Mouse (Mus musculus) C2C12 (cell line): ENCODE data around the gene Srgap1.

Experiments used
- CEBPB ChIP-seq: IDR thresholded peaks from one replicate; pipeline ENCODE4 v1.6.1; 2011; ENCODE audit warnings: low read depth, mild to moderate bottlenecking, control low read depth, moderate library complexity
- CTCF ChIP-seq: IDR thresholded peaks from one replicate; pipeline ENCODE4 v1.5.1; 2011; ENCODE audit not compliant: control insufficient read depth, insufficient read depth, insufficient read length
- FOSL1 ChIP-seq: IDR thresholded peaks from one replicate; pipeline ENCODE4 v1.8.0; 2011; ENCODE audit warnings: mild to moderate bottlenecking, low read length; ENCODE audit not compliant: poor library complexity, insufficient read depth, severe bottlenecking
- MAX ChIP-seq: IDR thresholded peaks from one replicate; pipeline ENCODE4 v1.6.1; 2011; ENCODE audit warnings: mild to moderate bottlenecking, control low read depth
- MYOD1 ChIP-seq: IDR thresholded peaks from one replicate; pipeline ENCODE4 v1.6.1; 2011; ENCODE audit warnings: low read depth; ENCODE audit not compliant: control insufficient read depth, insufficient read length
- MYOG ChIP-seq: IDR thresholded peaks from one replicate; pipeline ENCODE4 v1.6.1; 2011; ENCODE audit not compliant: control insufficient read depth, insufficient read length; ENCODE audit errors: extremely low read depth
- USF1 ChIP-seq: IDR thresholded peaks from one replicate; pipeline ENCODE4 v1.6.1; 2011; ENCODE audit warnings: low read depth, mild to moderate bottlenecking, control low read depth, moderate library complexity

DNA sequence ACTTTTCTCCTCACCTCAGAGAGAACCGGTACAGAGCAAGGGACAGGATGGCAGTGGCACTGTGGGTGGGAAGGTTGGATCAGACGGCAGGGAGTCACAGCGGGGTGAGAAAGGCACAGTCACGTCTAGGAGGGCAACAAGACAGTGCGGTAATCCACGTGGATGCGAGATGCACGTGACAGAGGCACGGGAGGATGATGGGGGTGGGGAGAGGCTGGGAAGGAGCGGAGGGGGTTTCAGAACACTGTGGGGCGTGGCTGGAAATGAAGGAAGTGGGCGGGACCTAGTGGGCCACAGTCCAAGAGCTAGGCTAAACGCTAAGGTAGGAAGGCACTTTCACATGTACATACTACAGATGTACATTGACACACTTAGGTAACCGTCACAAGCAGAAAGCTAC is 266.0 kb downstream of the Srgap1 start:
- TF ChIP-seq CTCF = no peak
- no peak for TF ChIP-seq MYOG
- TF ChIP-seq USF1 = no peak
- TF ChIP-seq CEBPB = no peak
- TF ChIP-seq MAX = no peak
- TF ChIP-seq MYOD1 = no peak
- TF ChIP-seq FOSL1 = no peak
